Mouse (Mus musculus) heart, postnatal 25 days (tissue): ENCODE data around the gene Emc10. TPM values are rescaled to one million over a fixed set of nuclear protein-coding genes. Genes with fewer than 3 reads are reported as not detected.

Source experiments
- DNase-seq: peaks from one replicate; pipeline ENCODE4 v3.0.0; 2022; ENCODE audit warnings: low spot score
- intact Hi-C: fragments of 180-260 bp; cut with DNase I; formaldehyde crosslinking; loops from one replicate; pipeline ENCODE4 v1.15.1; 2025
- total RNA-seq, 2 experiments: library from RNA; stranded (reverse); gene quantifications; 2 replicates each; pipeline ENCODE4 v1.2.3; 2021

Gene Emc10
- 10 to 100 TPM; 96.9 to 99.6 TPM for total RNA-seq

DNA sequence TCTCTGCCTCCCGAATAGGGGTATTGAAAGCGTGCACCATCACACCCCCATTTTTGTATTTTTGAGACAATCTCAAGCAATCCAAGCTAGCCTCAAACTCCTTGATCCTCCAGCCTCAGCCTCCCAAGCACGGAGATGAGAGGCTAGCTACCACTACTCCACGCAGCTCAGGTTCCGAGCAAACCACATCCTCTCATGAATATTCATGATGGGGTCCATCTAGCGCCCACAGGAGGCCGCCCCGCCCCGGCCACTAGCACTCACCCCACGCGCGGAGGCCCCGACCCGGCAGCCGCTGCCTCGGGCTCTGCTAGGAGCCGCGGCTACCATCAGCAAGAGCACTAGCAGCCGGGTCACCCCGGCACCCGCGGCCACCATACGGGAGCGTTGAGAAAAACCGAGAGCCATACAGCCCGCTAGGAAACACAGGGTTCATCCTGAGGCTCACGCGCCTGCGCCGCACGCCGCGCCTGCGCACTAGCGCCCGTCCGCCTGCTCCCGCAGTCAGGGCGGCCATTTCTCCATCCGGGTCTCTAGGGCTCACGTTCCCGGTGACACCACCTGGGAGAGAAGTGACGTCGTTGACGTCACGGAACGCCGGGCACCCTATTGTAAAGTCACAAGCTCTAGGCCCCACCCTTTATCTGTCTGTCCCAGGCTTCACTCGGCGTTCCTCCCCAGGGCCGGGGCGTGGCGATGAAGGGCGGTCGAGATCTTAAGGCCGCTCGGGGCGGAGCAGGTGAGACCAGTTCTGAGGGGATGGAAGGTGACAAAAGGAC lies at the start of gene Emc10, which contains the start of gene Fam71e1:
Gene Emc10 (minus strand): TSS at position 538 of the 779 bp plus-strand sequence.
Gene Fam71e1 (plus strand): TSS at position 590 of the 779 bp plus-strand sequence.
- DNase-seq: peak; percentile 92
- intact Hi-C loops: loop anchor here (2.0 kb wide), 1 partner anchor 27 kb away; no protein-coding TSS in a partner anchor

DNA sequence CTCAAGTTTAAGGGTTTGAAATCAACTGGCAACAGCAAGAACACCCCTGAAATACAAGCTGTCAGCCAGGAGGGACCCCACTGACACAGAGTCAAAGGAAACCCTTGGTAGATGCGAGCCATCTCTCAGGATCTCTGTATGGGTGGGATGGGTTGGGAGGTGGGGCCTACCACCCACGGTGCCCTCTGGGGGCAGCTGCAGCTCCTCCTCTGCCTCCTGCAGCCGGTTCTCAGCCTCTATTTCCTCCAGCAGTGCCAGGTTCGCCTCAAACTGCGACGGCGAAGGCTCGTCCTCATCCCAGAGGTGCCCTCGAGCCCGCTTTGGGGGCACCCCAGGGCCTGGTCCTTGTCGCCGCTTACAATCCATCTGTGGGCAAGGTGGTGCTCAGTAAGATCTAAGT lies 46.7 kb upstream of the Emc10 start:
- intact Hi-C loops: no loop called here
- DNase-seq: no peak

DNA sequence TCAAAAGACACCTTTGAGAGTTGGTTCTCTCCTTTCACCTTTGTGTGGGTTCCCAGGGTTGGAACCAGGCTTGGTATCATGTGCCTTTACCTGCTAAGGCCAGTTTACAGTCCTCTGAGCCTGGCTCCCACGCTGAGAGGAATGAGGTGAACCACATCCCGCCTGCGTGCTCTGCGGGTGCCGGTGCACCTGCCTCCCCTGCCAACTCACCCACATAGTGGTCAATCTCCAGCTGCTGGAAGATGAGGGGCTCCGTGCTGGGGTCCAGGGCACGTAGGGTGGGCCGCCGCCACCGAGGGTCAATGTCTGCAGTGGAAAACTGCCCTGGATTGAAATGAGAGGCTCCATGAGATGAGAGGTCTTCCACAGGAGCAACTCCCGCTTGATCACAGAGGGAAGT lies 46.2 kb upstream of the Emc10 start:
- intact Hi-C loops: no loop called here
- DNase-seq: no peak

DNA sequence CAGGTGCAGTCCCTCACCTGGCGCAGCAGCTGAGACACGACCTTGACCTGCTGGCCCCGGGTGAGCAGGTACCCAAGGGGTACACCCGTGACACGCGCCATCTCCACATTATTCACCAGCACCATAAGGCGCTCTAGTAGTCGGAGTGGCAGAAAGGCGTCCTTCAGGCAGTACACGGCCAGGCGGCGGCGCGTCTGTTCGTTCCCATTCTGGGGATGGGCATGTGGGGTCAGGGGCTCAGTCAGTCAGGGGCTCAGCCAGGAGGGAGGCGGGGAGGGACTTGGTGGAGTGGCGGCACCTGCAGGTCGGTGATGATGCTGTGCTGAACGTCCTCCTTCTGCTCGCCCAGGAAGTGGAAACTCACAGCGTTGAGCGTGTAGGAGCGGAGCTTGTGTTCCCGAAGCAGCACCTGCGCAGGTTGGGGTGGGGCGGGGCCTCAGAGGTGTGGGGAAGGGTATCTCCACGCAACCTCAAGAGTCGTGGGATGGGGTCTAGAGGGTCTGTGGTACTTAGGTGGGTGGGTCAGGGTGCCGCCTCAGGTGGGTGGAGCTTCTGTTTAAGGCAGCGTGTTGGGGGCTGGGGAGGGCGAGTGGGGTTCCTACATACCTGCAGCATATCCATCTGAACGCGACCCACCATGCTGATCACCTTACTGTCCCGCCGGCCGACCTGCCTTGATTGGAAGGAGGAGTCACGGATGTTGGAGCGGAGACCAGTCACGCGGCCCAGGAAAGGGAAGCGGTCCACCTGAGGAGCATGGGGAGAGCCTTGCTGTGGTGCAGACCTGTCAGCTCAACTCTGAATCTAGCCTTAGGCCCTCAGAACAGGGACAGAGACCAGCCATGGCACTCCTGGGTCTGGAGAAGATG lies 42.7 kb upstream of the Emc10 start:
- no peak for DNase-seq
- intact Hi-C loops: no loop called here

DNA sequence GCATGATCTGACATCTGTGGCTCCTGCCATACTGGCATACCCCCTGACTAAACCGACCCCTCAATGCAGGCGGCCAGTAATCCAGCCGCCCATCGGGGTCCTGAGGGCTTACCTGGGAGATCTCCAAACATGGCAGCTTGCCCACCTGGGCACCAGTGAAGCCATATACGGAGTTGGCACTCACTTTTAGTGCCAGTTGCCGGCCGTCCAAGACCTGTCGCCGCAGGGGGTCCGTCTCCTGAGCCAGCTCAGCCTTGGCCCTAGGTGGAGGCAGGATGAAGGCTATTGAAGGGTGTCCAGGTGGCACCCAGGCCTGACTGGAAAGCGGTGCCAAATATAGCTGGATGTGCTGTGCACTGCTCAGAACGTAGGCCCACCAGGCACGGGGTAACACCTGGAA lies 41.2 kb upstream of the Emc10 start:
- no peak for DNase-seq
- intact Hi-C loops: no loop called here

DNA sequence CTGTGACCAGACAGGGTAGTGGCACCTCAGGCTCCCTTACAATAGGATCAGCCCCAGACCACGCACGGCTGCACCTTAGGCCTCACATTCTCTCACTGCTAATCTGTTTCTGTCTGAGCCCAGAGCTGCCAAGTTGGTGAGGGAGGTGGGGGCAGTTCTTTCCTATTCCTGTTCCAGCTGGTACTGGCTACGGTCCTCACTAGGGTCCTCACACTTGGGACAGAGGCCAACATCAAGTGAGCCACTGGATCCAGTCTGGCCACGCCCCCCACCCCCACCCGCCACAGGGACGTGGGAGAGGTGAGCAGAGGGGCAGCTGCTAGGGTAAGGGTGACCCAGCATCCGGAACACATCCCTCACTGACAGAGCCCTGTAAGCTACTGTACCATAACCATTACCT lies 40.7 kb upstream of the Emc10 start:
- intact Hi-C loops: no loop called here

DNA sequence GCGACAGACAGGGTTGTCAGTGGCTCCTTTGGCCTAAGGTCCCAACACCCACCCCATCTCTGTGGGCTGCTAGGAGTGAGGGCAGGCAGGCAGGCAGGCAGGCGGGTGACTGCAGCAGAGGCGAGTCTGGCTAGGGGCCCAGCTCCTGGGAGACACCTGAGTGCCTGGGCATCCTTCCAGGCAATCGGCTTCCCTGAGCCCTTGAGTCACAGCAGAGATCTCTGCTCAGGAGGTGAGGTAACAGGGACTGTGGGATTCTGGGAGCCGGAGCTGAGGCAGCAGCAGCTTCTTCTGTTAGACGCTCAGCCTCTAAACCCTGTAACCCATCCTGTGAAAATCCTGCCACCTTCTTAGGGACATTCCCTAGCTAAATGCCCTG lies 40.2 kb upstream of the Emc10 start:
- DNase-seq: no peak
- intact Hi-C loops: no loop called here

More for the DNA sequence above, 40.7 kb upstream of the Emc10 start:
- DNase-seq: no peak

DNA sequence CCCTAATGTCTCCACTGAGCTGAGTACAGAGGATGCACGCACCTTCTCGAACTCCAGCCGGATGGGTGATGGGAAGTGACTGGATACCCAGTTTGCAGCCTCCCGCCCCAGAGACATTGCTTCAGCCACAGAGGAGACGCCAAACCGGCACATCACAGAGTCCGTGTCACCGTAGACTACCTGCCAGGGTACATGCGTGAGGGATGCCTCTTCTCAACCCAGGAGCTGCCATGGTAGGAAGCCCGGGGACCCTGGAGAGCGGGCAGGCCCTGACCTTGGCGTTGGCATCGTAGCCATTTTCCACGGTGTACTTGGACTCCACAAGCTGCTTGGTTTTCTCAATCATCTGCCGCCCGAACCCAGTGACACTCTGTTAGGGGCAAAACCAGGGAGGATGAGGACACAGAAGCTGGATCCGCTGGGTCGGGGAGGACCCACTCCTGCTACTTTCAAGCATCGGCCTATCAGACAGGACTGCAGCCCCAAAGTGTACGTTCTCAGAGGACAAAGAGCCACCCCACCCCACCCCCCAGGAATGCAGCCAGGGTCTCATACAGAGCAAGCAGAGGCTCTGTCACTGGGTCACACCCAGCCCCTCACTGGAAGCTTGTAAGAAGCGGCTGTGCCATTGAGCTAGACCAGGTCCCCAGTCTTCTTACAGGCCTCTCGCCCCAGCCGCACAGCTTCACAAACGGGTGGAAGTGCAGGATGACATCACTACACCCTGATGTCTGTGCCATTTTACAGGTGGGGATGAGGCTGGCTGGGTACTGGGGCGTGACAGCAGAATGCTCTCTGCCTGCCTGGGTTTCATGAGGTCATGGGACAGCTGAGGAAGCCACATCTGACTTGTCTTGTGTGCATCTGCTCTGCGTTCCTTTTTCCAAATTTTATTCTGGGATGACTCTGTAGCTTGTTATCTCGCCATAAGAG lies 39.6 kb upstream of the Emc10 start:
- intact Hi-C loops: no loop called here
- no peak for DNase-seq

DNA sequence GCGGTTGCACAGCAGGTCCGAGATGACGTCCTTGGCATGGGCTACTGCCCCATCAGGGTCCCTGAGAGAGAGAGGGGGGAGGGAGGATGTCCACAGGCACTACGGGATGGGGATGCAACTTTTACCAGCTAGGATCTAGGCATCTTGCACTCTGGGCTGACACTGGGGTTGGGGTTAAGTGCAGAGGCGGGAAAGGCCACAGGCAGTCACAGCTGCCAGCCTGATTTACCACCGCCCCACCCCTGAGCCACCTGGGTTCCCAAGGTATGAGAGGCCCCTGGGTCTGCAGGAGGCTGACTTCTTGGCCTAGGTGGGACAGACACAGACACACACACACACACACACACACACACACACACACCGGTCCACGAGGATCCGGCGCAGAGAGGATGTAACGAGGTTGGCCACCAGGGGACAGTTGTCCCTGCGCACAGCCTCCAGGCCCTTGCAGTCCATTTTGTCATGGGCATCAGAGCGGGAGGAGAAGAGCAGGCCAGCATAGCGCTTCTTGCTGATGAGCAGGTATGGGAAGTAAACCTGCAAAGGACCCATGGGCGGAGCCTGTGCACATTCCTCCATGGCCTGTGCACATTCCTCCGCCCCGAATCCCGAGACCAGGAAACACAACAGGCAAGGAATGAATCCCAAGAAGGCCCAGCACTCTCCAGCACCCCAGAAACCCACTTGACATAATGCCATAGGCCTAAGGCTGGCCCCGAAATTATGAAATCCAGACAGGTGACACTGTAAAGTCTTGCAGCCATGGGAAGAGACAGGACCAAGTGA lies 38.5 kb upstream of the Emc10 start:
- DNase-seq: no peak
- intact Hi-C loops: no loop called here

DNA sequence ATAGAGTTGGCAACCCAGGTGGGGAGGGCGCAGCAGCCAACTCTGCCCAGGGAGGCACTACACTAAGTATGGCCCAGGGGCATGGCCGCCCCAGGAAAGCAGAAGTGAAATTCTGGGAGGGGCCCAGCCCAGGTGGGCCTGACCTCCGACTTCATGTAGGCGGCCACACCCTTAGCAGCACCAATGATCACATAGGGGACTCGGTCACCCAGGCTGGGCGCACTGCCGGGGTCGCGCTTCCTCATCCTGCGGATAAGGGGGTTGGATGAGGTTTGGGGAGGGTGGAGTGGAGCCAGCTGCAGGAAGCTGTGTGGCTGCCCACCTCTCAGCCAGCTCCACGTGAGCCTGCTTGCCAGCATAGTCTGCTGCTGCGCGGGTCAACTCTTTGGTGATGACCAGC lies 37.9 kb upstream of the Emc10 start:
- no peak for DNase-seq
- intact Hi-C loops: no loop called here

DNA sequence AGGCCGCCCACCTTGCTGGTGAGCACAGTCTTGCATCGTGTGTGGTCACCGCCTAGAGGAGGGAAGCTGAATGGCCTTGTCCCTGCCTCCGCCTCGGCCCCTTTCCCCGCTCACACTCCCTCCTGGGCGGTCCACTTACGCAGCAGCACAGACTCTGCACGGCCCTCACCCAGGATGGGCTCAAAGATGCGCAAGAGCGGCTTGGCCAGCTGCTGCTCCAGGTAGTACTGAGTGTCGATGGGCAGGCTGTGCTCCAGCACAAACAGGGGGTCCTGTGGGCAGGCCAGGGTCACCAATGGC lies 37.4 kb upstream of the Emc10 start:
- no peak for DNase-seq
- intact Hi-C loops: no loop called here

DNA sequence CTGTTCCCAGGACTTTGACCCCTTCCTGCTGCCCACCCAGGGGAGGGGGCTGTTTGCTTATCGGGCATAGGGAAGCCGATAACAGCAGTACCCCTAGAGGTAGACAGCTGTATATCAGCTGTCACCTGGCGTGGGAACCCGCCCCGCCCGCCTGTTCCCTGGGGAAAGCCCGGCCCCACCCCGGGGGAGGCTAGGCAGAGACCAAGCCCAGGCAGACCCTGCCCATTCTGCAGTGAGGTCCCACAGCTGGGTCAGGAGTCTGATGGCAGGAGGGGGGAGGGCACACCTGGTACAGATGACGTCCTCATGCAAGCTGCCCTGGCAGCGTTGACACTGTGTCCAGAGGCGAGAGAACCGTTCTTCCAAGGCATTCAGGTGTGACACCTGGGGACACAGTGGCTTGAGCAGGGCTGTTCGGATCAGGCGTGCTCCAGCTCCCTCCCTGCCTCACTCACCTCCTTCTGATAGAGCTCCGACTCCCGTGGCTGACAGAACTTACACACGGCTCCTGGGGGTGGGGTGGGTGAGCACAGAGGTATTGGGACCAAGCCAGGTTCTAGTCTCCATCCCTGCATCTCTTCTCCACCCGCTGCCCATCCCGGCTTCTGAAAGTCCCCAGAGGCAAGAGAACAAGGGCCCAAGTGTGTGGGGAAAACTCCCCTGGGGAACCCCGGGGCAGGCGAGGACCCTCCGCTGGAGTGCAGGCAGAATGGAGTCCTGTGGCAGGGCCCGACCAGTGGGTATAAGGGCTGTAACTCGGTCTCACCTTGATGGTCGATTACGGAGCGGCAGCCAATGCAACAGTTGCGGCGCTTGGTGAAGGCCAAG lies 36.8 kb upstream of the Emc10 start:
- no peak for DNase-seq
- intact Hi-C loops: no loop called here

DNA sequence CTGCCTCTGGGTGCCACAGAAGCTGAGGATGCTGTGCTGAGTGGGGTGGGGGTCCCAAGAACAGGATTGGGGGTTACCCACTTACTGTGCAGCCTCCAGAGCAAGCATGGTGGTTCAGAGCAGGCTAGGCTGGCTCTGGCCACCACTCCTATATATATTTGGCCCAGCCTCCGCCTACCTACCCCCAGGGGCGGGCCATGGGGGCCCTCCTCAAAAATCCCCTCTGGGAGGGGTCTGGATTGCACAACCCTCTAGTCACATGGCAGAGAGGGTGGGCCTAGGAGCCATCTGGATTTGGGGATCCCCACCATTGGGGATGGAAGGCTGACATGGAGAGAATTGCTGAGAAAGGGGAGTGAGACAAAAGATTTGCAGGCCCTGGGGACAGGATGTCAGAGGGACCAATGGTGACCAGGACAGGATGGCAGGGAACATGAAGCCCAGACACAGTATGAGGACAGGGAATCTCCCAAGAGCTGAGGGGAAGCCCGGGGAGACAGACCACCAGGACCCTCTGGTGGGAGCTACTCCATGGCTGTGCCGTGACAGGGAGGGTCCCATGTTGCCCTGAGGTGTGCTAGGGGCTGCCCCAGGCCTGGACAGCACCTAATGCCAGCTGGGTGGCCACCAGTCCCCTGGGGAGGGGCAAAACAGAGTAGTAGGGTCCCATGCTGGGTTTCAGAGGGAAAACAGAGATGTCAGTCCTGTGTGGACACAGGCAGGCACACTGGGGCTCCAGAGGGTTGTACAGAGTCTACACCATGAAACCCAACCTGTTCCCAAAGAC lies 35.8 kb upstream of the Emc10 start, which contains the start of gene Spib:
Gene Spib (minus strand): TSS at position 126 of the 787 bp plus-strand sequence.
- no peak for DNase-seq
- intact Hi-C loops: no loop called here

DNA sequence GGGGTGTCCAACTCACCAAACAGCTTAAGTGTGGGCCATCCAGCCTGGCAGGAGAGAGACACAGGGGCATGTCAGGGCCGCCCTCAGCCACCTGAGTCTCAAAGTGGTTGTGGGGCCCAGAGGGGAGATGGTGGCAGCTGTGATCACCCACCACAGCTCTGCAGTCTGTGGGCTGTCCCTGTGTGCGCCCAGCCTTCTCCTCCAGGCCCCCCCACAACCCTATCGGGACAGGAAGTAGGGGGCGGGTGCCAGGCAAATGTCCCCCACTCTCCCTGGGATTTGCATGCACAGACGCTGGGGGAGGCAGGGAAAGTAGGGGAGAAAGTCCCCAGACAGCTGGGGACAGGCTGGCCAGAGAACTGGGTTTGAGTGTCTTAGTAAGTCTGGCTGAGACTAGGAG lies 34.9 kb upstream of the Emc10 start:
- no peak for DNase-seq
- intact Hi-C loops: no loop called here

DNA sequence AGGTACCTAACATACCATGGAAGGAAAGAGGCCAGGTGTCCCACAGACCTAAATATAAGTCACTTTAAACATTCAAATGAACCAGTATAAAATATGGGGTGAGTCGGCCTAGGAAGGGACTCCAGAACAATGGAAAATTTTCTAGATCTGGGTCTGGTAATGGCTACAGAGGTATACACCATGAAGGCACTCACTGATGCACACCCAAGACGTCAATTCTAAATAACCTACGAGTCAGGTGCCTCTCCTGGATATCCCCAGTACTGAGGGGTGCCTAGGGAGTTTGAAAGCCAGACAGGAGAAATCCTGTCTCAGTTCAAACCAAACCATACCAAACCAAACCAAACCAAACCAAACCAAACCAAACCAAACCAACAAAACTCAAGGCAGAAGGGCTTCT lies 34.2 kb upstream of the Emc10 start:
- intact Hi-C loops: no loop called here
- DNase-seq: no peak

DNA sequence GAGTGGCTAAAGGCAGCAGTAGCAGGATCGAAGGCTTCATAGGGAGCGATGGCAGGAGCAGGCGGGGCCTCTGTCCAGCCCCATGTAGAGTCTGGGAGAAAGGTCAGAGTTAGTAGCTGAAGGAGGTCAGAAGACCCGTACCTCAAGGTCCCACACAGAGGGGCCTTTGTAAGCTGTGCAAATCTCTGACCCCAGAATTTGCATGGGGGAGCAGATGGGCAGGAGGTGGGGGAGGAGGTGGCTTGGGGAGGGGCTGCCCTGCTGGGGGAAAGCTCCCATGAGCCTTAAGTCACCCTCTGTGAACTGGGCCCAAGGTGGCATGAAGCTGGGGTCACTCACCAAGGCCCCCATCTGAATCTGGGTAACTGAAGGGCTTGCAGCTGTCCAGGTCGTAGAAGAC lies 33.2 kb upstream of the Emc10 start:
- DNase-seq: no peak
- intact Hi-C loops: no loop called here

DNA sequence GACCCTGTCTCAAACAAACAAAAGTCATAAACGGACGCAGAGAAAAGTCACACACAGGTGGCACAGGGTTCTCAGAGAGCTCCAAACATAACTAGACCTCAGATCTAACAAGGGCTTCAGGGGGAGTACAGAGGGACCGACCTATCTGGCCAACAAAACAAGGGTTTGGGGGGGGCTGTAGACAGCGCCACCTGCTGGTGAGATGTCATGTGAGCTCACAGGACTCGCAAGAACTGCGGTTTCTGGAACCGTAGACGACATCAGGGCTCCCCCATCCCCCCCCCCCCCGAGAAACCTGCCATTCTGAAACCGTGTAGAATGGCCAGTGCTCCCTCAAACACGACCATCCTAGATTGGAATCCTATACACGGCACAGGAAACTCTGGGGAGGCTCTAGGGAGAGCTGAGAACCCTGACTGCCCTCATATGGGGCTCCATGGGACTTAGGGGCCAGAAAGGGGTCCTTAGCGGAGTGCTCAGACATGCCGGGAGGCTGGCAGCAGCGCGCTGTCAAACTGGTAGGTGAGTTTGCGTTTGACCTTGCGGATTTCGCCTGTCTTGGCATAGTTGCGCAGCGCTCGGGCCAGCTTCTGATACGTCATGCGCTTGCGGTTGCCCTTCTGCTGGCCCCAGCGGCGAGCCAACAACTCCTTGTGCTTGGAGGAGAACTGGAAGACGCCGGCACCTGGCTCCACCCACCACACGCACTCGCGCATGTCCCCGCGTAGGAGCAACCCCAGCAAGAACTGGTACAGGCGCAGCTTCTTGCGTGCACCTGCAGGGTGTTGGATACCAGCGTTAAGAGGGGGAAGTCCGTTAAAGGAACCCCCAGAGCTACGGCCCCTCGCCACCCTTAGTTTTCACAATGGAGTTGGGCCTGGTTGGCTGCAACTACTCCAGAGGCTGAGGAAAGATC lies 31.4 kb upstream of the Emc10 start:
- DNase-seq: peak; percentile 44
- intact Hi-C loops: no loop called here
